Mouse (Mus musculus) kidney, adult 2 months (tissue): ENCODE measurements at regions not wholly inside any gene's neighbourhood (a gene's known extent, or its start where the extent isn't known, plus 50 kb on each side); places are given as distances from the start of the nearest gene placed in this dataset.

Experiments
- DNase-seq: peaks from one replicate; pipeline ENCODE4 v3.0.0; 2021
- H3K27ac ChIP-seq: fragments of 200-500 bp; 2 replicates; pipeline ENCODE4 v1.5.1; 2012; ENCODE audit warnings: low read depth, low read length, control low read depth, inconsistent platforms; ENCODE audit not compliant: insufficient read depth
- H3K27me3 ChIP-seq: fragments of 200-500 bp; replicated peaks from 2 replicates; pipeline ENCODE4 v1.6.1; 2012; ENCODE audit warnings: mild to moderate bottlenecking, moderate library complexity, low read length, inconsistent platforms; ENCODE audit not compliant: control insufficient read depth, insufficient read depth
- H3K36me3 ChIP-seq: fragments of 200-500 bp; 2 replicates; pipeline ENCODE4 v1.6.1; 2012; ENCODE audit warnings: mild to moderate bottlenecking, moderate library complexity, low read length, inconsistent platforms; ENCODE audit not compliant: control insufficient read depth, insufficient read depth
- H3K4me1 ChIP-seq: fragments of 200-500 bp; 2 replicates; pipeline ENCODE4 v1.6.1; 2011; ENCODE audit warnings: low read length; ENCODE audit not compliant: control insufficient read depth, insufficient read depth
- H3K4me3 ChIP-seq: fragments of 200-500 bp; 2 replicates; pipeline ENCODE4 v1.5.1; 2011; ENCODE audit warnings: mild to moderate bottlenecking, low read depth, low read length, control low read depth; ENCODE audit not compliant: insufficient read depth
- CTCF ChIP-seq: fragments of 200-500 bp; conservative IDR thresholded peaks from 2 replicates; pipeline ENCODE4 v1.5.1; 2011; ENCODE audit warnings: low read depth, mild to moderate bottlenecking, control low read depth, low read length, moderate library complexity, mixed read lengths; ENCODE audit not compliant: insufficient read depth, insufficient read length
- POLR2A ChIP-seq: fragments of 200-500 bp; IDR thresholded peaks from one replicate; pipeline ENCODE4 v1.6.1; 2011; ENCODE audit warnings: low read depth, low read length, control low read depth
- WGBS: fragments of 180-500 bp; shearing (Covaris S2); methylation state at CpG from one replicate; pipeline ENCODE4 v1.1.7; 2018; 5-methylcytosine and 5-hydroxymethylcytosine counted together

GRCm38 (mm10) chr16:77884495-77884894 lies 282.6 kb upstream of the Gm11146 start:
- 91% methylated on average over 9 of the region's 9 CpGs for WGBS
- no peak for TF ChIP-seq POLR2A
- no peak for TF ChIP-seq CTCF
- H3K36me3 ChIP-seq: no peaks in the 10 kb centered on the region
- H3K27ac ChIP-seq: no peak overlapping the region
- H3K4me3 ChIP-seq: no peak overlapping the region
- no peaks in the 10 kb centered on the region for H3K27me3 ChIP-seq
- H3K4me1 ChIP-seq: no peaks in the 10 kb centered on the region
- no peak for DNase-seq

DNA sequence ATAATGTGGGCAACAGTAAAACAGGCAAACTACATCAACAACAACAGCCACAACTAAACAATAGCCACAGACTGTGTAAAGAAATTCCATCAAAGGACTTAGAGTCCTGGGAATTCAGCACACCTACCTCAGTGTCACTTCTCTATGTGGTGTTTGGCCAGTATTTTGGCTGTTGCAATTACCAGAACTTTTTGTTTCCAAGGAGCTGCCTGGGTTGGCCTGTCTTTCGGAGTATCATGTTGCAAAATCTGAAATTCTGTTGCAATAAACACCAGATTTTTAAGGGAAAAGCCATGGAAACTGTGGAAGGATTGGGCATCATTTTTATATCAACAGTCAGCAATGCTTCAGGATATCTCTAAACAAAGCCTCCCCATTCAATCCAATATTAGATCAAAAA lies 275.1 kb upstream of the Gm11146 start:
- TF ChIP-seq POLR2A: no peak
- TF ChIP-seq CTCF: no peak
- WGBS: 96% methylated on average over 1 of the region's 1 CpGs

DNA sequence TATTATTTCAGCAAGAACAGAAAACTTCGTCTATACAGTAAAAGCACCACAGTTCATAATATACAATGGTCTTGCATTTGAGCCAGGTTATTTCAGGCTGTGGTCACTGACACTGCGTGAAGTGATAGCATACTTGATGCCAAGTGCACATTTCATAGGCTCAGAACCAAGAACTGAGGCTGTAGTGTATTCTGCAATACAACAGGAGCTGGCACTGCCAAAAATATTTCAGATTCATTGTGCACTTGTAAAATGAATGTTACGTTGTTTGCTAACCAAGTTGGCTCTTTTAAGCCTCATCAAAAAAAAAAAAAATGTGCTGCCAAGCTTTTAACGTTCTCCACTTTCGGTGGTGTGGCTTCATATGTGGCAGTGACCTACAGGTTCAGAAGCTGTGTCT lies 261.4 kb upstream of the Gm11146 start:
- no peak for DNase-seq
- TF ChIP-seq CTCF (no peak), POLR2A (no peak)
- 83% methylated on average over 5 of the region's 5 CpGs for WGBS
- Histone ChIP-seq H3K36me3 (no peaks in the 10 kb centered on the region), H3K27me3 (no peaks in the 10 kb centered on the region), H3K27ac (no peak overlapping the region), H3K4me3 (no peak overlapping the region), H3K4me1 (no peaks in the 10 kb centered on the region)

More for the DNA sequence above, 275.1 kb upstream of the Gm11146 start:
- Histone ChIP-seq H3K27ac (no peak overlapping the region), H3K4me3 (no peak overlapping the region), H3K4me1 (no peaks in the 10 kb centered on the region), H3K36me3 (no peaks in the 10 kb centered on the region), H3K27me3 (no peaks in the 10 kb centered on the region)
- DNase-seq: no peak

DNA sequence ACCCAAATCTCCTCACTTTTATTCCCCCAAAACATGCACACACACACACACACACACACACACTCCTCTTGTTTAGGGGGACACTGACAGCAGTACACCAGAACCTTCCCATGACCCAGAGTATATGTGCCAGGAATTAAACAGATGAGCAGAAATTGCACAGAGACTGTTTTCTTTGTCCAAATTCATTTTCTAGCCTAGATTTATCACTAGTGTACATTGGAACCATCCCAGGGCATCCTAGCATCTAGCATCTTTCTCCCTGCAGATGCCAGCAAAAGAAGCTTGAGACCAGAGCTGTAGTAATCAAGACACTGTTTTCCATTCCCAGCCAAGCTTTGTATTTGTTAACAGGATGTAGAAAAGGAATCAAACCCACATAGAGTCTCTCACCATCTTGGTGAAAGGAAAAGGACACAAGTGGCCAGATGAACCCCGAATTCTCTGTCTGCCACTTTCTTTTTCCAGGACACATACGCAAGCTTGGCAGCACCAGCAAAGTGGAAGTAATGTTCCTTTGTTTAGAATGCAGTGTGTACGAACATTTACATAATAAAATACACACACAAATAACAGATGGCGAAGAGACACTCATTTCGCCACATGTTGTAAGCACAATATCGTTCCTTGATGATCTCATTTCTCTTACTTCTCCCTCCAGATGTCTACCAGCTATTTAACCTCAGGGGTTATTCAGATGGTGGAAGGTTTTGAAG lies 250.3 kb upstream of the Gm11146 start:
- H3K4me3 ChIP-seq: no peak overlapping the region
- no peak overlapping the region for H3K27ac ChIP-seq
- no peaks in the 10 kb centered on the region for H3K27me3 ChIP-seq
- no peaks in the 10 kb centered on the region for H3K4me1 ChIP-seq
- DNase-seq: no peak
- H3K36me3 ChIP-seq: no peaks in the 10 kb centered on the region
- WGBS: 94% methylated on average over 6 of the region's 6 CpGs
- TF ChIP-seq CTCF (no peak), POLR2A (no peak)

DNA sequence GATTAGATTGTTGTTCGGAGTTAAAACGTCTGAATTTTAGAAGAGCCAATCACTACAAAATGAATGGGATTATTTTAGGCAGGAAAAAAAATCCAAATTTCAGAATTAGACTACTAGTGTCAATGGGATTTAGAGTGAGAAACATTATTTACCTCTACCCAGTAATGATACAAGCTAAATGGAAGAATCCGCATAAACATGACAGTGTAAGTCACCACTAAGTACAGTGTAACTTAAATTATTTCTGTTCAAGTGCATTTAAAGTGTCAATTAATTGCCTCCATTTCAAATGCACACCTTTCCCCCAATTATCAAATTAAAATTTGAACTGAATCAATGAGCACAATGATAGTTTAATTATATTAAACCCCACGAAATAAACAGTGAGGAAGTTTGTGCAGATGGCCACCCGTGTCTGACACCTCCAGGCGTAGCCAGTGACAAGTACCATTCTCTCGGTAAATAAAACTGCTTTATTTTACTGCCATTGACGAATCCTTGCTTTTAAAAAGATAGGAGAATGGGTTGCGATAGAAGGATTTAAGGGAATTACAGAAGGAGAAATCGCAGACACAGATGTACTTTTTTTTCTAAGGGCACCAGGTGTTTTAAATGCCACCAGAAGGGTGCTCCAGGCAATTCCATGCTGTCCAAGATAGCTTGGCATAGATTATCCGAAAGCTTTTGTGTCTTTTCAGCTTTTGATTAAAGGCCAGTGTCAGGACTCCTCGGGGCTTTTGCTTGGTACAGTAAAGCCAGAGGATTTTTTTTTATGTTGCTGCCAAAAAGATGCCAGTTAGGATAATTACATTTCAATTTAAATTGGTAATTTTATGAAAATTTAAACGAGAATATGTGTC lies 249.5 kb upstream of the Gm11146 start:
- H3K27ac ChIP-seq: no peak overlapping the region
- no peaks in the 10 kb centered on the region for H3K36me3 ChIP-seq
- no peak overlapping the region for H3K4me3 ChIP-seq
- H3K27me3 ChIP-seq: no peaks in the 10 kb centered on the region
- H3K4me1 ChIP-seq: no peaks in the 10 kb centered on the region
- DNase-seq: no peak
- TF ChIP-seq POLR2A: no peak
- WGBS: 81% methylated on average over 13 of the region's 13 CpGs

DNA sequence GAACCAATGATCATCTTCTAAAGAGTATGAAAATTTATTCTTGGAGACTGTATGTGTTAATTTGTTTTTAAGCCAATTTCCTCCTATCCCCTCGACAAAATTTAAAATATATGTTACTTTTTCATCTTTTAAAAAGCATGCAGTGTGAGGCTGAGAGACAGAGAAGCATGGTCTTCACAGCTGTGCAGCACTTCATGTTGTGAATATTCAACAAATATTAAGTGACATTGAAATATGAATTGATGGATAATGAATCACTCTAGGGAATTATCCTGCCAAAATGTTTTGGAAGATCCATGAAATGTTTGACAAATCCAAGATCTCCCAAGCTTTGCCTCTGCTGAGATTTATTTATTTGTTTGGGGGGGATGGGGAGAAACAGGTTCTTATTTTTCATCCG lies 233.9 kb upstream of the Gm11146 start:
- H3K4me1 ChIP-seq: no peaks in the 10 kb centered on the region

More for the DNA sequence above, 233.9 kb upstream of the Gm11146 start:
- 85% methylated on average over 2 of the region's 2 CpGs for WGBS
- Histone ChIP-seq H3K36me3 (no peaks in the 10 kb centered on the region), H3K27ac (no peak overlapping the region), H3K27me3 (no peaks in the 10 kb centered on the region), H3K4me3 (no peak overlapping the region)
- DNase-seq: no peak
- no peak for TF ChIP-seq CTCF
- TF ChIP-seq POLR2A: no peak
